Mouse (Mus musculus) megakaryocyte, adult 5-6 weeks (primary cell): Measurements from ENCODE around the gene Gm28778. TPM values are rescaled to one million over a fixed set of nuclear protein-coding genes. Genes with fewer than 3 reads are reported as not detected.

Experiments
- total RNA-seq, 2 experiments: library from RNA; stranded (forward) in 1 of 2; stranded (reverse) in 1 of 2; fragments of 153-499, 151-499 nt in 1 of 2; fragments of 221-1000, 200-1000 nt in 1 of 2; gene quantifications; 2 replicates each; pipeline versions ENCODE4 v1.2.3 to v1.2.4; 2015 to 2017

The Gm28778 gene
- total RNA-seq, 2 experiments from 2014 or later: not detected

Other genes starting within 250 kb of the Gm28778 start
- not detected in 2 replicates for gene Mstn, start 235.5 kb upstream of the Gm28778 start, total RNA-seq (2015)
- not detected in 2 replicates for gene Mstn, start 235.5 kb upstream of the Gm28778 start, total RNA-seq (2017)
- not detected in 2 replicates for gene 1700019A02Rik, start 109.5 kb upstream of the Gm28778 start, total RNA-seq (2015)
- not detected in 2 replicates for gene 1700019A02Rik, start 109.5 kb upstream of the Gm28778 start, total RNA-seq (2017)
- 5.9 and 7.0 TPM in 2 replicates for gene Pms1, start 93 bp upstream of the Gm28778 start, total RNA-seq (2015)
- 9.3 and 14.1 TPM in 2 replicates for gene Pms1, start 93 bp upstream of the Gm28778 start, total RNA-seq (2017)
- 32.5 and 34.6 TPM in 2 replicates for gene Ormdl1, start within 50 bp of the Gm28778 start, total RNA-seq (2015)
- gene Ormdl1, start within 50 bp of the Gm28778 start, total RNA-seq (2017): 27.0 and 34.7 TPM in 2 replicates
- 17.3 and 18.8 TPM in 2 replicates for gene Osgepl1, start 16.5 kb downstream of the Gm28778 start, total RNA-seq (2015)
- gene Osgepl1, start 16.5 kb downstream of the Gm28778 start, total RNA-seq (2017): 5.4 and 10.9 TPM in 2 replicates
- gene Asdurf, start 55.5 kb downstream of the Gm28778 start, total RNA-seq (2015): not detected in 2 replicates
- gene Asdurf, start 55.5 kb downstream of the Gm28778 start, total RNA-seq (2017): 174 and 358 TPM in 2 replicates
- gene Gm28551, start 55.6 kb downstream of the Gm28778 start, total RNA-seq (2015): not detected in 2 replicates
- gene Gm28551, start 55.6 kb downstream of the Gm28778 start, total RNA-seq (2017): not detected in 2 replicates
- gene Asnsd1, start 55.6 kb downstream of the Gm28778 start, total RNA-seq (2015): 110 and 111 TPM in 2 replicates
- gene Asnsd1, start 55.6 kb downstream of the Gm28778 start, total RNA-seq (2017): 104 and 111 TPM in 2 replicates